Mouse (Mus musculus) frontal cortex, postnatal 10 days (tissue): ENCODE measurements at regions not wholly inside any gene's neighbourhood (a gene's known extent, or its start where the extent isn't known, plus 50 kb on each side); places are given as distances from the start of the nearest gene placed in this dataset.
A peak's percentile ranks its signal among the peaks of the same experiment; 100 is the strongest.

Source experiments
- DNase-seq, 2 experiments: peaks; one replicate each; pipeline ENCODE4 v3.0.0; 2022; ENCODE audit warnings: low spot score in 2 of 2, mixed read lengths in 1 of 2

DNA sequence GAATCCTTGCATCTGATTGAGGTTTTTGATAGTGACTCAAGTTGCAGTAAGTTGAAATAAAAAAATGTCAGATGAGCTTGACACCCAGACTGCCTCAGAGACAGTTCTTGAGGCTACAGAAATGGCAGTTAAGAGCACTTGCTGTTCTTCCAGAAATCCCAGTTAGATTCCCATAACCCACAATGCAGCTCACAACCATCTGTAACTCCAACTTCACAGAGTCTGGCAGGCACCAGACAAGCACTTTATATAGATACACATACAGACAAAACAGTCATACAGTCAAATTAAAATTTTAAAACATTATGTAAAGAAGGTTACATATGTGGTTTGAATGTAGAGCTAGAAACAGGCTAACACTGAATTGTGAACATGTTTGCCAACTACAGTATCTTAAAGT lies 786.2 kb downstream of the Slc16a7 start:
- peak in 1 of 2 experiments; percentile 11 for DNase-seq

- DNase-seq = peak; percentile 8 to 20
Measured at GRCm38 (mm10) chr10:124570746-124571145, 818.5 kb downstream of the Slc16a7 start.

DNA sequence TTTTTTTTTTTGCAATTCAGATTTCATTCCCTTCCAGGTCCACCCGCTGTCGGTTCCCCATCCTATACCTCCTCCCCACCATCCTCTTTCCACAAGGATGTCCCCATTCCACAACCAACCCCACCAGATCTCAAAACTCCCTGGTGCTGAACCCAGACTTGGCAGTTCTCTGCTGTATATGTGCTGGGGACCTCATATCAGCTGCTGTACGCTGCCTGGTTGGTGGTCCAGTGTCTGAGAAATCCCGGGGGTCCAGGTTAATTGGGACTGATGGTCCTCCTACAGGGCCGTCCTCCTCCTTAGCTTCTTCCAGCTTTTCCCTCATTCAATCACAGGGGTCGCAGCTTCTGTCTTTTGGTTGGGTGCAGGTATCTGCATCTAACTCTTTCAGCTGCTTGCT lies 825.6 kb downstream of the Slc16a7 start:
- no peak for DNase-seq

- no peak for DNase-seq
Measured at GRCm38 (mm10) chr10:124528175-124528574, 861.1 kb downstream of the Slc16a7 start.
